Mouse (Mus musculus) ES-E14 (cell line): ENCODE data around the gene Olfr611.

Source experiments
- HCFC1 ChIP-seq: IDR thresholded peaks from 2 replicates; pipeline ENCODE4 v1.6.1; 2012; ENCODE audit warnings: low read length, inconsistent platforms, borderline replicate concordance; ENCODE audit not compliant: insufficient read depth
- ZC3H11A ChIP-seq: IDR thresholded peaks from 2 replicates; pipeline ENCODE4 v1.6.1; 2012; ENCODE audit warnings: low read depth, mild to moderate bottlenecking, inconsistent platforms, low read length, borderline replicate concordance

DNA sequence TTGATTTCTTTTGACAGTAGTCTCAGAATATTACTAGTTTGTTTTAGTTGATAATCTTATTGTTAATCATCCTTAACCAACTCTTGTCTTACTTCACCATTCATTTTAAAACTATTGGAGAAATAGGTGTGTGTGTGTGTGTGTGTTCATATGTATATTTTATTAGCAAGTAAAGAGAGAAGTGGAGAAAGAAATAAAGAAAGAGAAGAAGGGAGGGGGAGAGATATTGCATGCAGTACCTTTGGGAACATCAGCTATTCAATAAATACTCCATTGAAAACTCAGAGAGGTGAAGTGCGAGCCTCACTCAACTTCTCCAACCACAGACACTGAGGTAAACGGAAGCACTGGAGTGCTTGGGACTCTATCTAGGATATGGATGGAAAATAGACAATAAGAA is 35.1 kb upstream of the Olfr611 start, which contains the start of gene Olfr615:
- no peak for TF ChIP-seq ZC3H11A
- no peak for TF ChIP-seq HCFC1
